Mouse (Mus musculus) kidney, postnatal 10 days (tissue): ENCODE measurements around the gene Ndufb7.

Experiments
- DNase-seq: peaks from one replicate; pipeline ENCODE4 v3.0.0; 2021; ENCODE audit warnings: mixed read lengths

Gene Ndufb7

DNA sequence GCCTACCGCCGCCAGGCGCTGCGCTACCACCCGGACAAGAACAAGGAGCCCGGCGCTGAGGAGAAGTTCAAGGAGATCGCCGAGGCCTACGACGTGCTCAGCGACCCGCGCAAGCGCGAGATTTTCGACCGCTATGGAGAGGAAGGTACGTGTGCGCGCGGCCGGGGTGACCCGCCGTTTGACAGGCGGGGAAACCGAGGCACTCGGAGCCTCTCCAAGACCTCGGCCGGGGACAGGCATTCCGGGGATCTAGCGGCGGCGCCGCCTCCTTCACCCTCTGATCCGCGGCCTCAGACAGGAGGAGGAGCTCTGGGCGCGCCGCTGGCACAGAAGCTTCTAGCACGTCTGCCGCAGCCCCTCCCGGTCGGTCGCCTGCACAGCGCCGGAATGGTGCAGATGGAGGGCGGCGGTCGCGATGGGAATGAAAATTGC, 41.9 kb downstream of the Ndufb7 start:
- DNase-seq = peak; percentile 91

DNA sequence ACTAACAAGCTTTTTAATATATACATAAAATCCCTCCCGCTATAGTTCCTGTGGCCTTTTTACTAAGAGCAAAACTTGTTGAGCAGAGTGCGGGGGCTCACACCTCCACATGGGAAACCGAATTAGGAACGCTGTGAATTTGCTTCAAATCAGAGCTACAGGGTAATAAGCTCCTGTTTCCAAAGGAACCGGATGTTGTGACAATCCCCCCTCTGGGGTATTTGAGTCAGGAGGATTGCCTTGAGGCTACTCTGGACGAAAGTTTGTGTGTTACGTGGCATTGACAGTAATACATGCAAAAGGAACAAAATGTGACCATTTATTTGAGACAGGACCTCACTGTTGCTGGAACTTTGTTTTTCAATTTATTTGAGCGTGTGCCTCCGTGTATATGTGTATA, 42.6 kb downstream of the Ndufb7 start:
- no peak for DNase-seq

DNA sequence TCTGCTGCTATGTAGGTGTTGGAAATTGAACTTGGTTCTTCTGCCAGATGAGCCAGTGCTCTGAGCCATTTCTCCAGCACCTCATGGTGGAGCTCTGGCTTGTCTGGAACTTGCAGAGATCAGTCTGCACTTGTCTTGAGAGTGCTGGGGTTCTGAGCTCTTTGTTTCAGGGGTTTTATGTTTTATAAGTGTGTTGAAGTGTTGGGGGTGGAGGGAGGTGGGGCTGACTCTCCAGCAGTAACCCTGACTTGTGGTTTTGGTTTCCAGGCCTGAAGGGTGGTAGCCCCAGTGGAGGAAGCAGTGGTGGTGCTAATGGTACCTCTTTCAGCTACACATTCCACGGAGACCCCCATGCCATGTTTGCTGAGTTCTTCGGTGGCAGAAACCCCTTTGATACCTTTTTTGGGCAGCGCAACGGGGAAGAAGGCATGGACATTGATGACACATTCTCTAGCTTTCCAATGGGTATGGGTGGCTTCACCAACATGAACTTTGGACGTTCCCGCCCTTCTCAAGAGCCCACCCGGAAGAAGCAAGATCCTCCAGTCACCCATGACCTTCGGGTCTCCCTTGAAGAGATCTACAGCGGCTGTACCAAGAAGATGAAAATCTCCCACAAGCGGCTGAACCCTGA, 43.2 kb downstream of the Ndufb7 start:
- DNase-seq = no peak

DNA sequence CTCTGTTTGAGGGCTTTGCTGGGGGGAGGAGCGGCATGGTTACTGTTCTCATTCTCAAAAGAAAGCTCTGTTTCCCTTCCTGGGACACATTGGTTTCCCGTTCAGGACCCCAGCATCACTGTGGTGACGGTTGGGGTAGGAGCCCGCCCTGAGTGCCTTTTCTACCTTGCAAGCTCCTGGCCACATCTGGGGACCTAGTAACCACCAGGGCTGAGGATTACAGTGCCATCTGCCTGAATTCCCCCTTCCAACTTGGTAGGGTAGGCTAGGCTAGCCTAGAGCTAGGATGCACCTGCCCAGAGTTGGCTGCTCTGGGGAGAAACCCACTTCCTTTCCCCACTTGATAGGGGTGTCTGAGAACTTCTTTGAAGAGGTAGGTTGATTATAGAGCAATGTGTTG, 45.5 kb downstream of the Ndufb7 start:
- no peak for DNase-seq

DNA sequence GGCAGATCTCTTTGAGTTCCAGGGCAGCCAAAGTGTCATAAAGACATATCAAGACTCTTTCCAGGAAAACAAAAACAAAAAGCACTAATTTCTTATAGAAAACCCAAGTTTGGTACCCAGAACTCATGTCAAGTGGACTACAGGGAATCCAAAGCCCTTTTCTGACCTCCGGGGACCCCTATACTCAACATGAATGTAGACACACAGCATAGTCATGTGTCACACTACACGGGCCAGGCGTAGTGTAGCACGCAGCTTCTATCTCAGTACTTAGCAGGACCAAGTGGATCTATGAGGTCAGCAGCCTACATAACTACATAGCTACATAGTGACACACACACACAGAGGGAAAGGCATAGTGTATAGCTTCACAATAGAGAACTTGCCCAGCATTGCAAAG, 47.2 kb downstream of the Ndufb7 start:
- no peak for DNase-seq

DNA sequence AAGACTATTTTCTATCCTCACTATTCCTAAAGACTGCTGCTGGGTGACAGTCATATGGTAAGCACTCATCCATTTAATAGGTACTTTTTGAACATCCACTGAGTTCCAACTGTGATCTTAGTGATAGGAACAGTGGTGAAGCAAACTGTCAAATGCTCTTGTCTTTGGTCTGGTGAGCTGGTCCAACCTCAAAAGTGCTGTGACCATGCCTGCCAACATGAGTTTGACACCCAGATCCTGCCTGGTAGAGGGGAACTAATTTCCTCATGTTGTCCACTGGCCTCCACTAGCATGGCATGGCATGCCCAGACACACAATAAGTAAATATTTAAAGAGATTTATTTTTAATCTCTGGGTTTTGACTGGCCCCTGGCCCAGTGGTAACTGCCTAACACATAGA, 50.2 kb downstream of the Ndufb7 start:
- no peak for DNase-seq

DNA sequence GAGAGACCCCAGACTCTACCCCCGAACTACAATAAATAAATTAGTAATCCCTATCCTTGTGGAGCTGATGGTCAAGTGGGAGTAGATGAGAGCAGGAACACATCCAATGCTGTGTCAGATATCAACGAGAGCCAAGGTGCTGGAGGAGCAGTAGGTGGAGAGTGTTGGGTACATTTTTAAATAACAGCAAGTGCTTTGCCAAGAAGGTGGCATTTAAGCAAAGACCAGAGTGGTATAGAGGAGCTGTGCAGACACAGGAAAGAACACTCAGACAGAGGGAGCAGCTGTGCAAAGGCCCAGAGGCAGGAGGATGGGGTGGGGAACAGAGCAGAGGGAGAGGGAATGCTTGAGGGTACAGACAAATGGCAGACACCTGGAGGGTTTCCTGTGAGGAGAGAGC, 50.6 kb downstream of the Ndufb7 start:
- no peak for DNase-seq

DNA sequence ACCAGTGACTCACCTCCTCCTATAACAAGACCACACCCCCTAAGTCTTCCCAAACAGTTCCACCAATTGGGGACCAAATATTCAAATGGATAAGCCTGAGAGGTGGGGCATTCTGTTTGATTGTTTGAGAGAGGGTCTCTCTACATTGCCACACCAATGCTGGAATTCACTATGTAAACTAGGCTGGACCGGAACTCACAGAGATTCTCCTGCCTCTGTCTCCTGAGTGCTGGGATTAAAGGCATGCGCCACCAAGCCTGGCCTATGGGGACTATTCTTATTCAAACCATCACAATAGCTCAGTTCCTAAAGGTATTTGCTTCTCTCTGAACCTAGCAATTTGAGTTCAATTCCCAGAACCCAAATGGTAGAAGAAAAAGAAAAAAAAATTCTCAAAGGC, 52.1 kb downstream of the Ndufb7 start:
- DNase-seq = no peak

DNA sequence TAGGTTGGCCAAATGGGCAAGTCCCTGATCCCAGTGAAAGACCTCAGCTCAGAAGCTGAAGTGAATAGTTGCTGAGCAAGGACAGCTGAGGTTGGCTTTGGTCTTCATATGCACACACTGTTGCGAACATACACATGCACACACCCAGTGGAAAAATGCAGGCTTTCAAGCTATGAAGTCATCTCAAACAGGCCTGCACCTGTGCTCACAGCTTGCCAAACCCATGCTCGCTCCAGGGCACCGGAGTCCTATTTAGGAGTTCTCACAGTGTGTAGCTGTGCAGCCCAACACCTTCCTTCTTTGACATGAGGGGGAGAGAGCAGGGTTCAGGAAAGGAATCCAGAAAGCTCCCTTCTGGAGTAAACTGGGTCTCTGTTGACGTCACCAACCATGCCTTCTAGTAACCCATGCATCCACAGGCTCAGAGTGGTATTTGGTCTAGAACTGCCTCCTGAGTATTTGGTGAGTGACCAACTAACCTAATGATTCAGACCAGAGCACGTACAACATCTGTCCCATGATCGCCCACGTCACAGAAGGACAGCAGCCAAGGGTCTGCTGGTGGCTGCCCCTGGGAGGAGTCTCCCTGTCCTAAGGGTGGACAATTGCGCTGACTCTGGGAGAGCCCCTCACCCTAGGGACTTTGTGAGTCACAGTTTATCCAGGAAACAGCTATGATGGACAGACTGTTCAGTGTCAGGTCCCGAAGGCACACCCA, 53.3 kb downstream of the Ndufb7 start:
- DNase-seq = no peak
